9 mouse cellular contexts compared by ENCODE assay signal in the genomic region with DNA sequence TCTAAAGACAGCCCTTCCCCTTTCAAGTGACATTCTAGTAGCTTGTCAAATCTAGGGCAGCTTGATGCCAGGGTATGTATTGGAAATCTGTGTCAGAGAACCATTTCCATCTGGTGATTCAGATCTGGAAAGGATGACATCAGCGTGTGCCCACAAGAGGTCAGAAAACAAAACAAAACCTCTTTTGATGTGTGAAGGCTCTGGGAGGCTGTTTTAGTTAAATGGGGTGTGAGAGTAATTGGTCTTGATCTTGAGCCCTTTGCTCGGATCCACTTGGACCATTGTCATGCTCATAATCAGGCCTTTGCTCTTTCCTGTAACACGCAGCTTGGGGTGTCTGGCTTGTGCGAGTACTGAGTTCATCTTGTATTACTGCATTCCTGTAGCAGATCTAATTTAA. TPM values are rescaled to one million over a fixed set of nuclear protein-coding genes. Genes with fewer than 3 reads are reported as not detected.
DNase-seq lines count a peak whose midpoint lies in the region; ATAC-seq and TF ChIP-seq lines count a peak whose summit lies in the region.
"Had no signal": no experiment of that assay in that cellular context is flagged by ENCODE, and none has a peak within 500 bp of the region (broad histone marks: within the 10 kb centered on the region; RNA-seq: fewer than 3 reads in every experiment).

No protein-coding gene starts in this region.

- no peaks in the 10 kb centered on the region; the same call in 1 of the 2 replicates for H3K36me3 ChIP-seq in intestine, embryonic 14.5 days (ENCODE audit: control insufficient read depth, insufficient read depth, low read length)
- no peaks in the 10 kb centered on the region for H3K36me3 ChIP-seq in intestine, embryonic 15.5 days

- DNase-seq in intestine, embryonic 14.5 days (ENCODE audit: low spot score) = no peak
- peak; percentile 39 for DNase-seq in lung, postnatal 10 days
- no peak for DNase-seq in right cerebral cortex, postnatal 25 days
- no peak for DNase-seq in right cerebral cortex, adult 2 months (ENCODE audit: low spot score in 2 of 2)
- no peak for DNase-seq in kidney, postnatal 4 days

- no peak for ATAC-seq in intestine, embryonic 14.5 days (replicated peaks; ENCODE audit: low FRiP score, low TSS enrichment, low read depth)
- no peak for ATAC-seq in intestine, embryonic 15.5 days
- peak; percentile 51 for ATAC-seq in CD4-positive, CD25-positive, alpha-beta regulatory T cell, adult 4 months

- H3K4me3 ChIP-seq in intestine, embryonic 14.5 days (ENCODE audit: low read depth, low read length) = no peak overlapping the region
- H3K4me3 ChIP-seq in intestine, embryonic 15.5 days (replicated peaks) = no peak overlapping the region
- no peak overlapping the region for H3K4me3 ChIP-seq in bone marrow macrophage, adult 2 months (ENCODE audit: insufficient read depth, low read length)
- H3K4me3 ChIP-seq: neural tube, embryonic 13.5 days had no signal

- no peak overlapping the region for H3K4me2 ChIP-seq in intestine, embryonic 14.5 days (ENCODE audit: low read length)
- H3K4me2 ChIP-seq in intestine, embryonic 15.5 days (replicated peaks) = no peak overlapping the region
- H3K4me2 ChIP-seq: neural tube, embryonic 13.5 days had no signal

- H3K9me3 ChIP-seq in intestine, embryonic 14.5 days (ENCODE audit: control insufficient read depth, low read length) = no peaks in the 10 kb centered on the region
- H3K9me3 ChIP-seq in intestine, embryonic 15.5 days = no peaks in the 10 kb centered on the region
- H3K9me3 ChIP-seq: neural tube, embryonic 13.5 days had no signal

- H3K27ac ChIP-seq in intestine, embryonic 14.5 days (ENCODE audit: low read depth) = 0 out of 2 replicates have a peak overlapping the region, but pooled peaks have one; percentile 1
- H3K27ac ChIP-seq in intestine, embryonic 15.5 days = no peak overlapping the region
- H3K27ac ChIP-seq in bone marrow macrophage, adult 2 months (ENCODE audit: insufficient read depth, low read depth, low read length) = peak overlapping the region; percentile 51
- H3K27ac ChIP-seq: neural tube, embryonic 13.5 days had no signal

- TF ChIP-seq POLR2A in bone marrow macrophage, adult 2 months (IDR thresholded peaks at IDR 0.05; ENCODE audit: borderline replicate concordance, low read depth, low read length) = no peak

- WGBS in intestine, embryonic 14.5 days = 66% methylated on average over 4 of the region's 4 CpGs
- 71% methylated on average over 4 of the region's 4 CpGs for WGBS in intestine, embryonic 15.5 days

- peaks cover 42% of the 10 kb centered on the region for H3K4me1 ChIP-seq in intestine, embryonic 14.5 days (replicated peaks; ENCODE audit: control insufficient read depth, insufficient read depth, low read length)
- peaks cover 31% of the 10 kb centered on the region for H3K4me1 ChIP-seq in intestine, embryonic 15.5 days (replicated peaks)
- H3K4me1 ChIP-seq in bone marrow macrophage, adult 2 months (ENCODE audit: control insufficient read depth, insufficient read depth, low read length) = peaks cover 71% of the 10 kb centered on the region

- no peak for TF ChIP-seq CTCF in bone marrow macrophage, adult 2 months (IDR thresholded peaks at IDR 0.05; ENCODE audit: low read depth, low read length)

- no peaks in the 10 kb centered on the region for H3K27me3 ChIP-seq in intestine, embryonic 14.5 days (replicated peaks; ENCODE audit: control insufficient read depth, insufficient read depth, low read length)
- H3K27me3 ChIP-seq in intestine, embryonic 15.5 days (replicated peaks) = no peaks in the 10 kb centered on the region
- H3K27me3 ChIP-seq: neural tube, embryonic 13.5 days had no signal

- H3K9ac ChIP-seq in intestine, embryonic 14.5 days (ENCODE audit: low read length) = no peak overlapping the region
- no peak overlapping the region for H3K9ac ChIP-seq in intestine, embryonic 15.5 days
- H3K9ac ChIP-seq: neural tube, embryonic 13.5 days had no signal

RNA-seq across cellular contexts. Expression of a gene that starts 7.1 kb away (rescaled TPM):
- 60.7 and 62.6 TPM in 2 replicates for polyA plus RNA-seq in intestine, embryonic 14.5 days (2014; fragmentation: Nextera tagmentation; extraction: Ambion mirVana)
- polyA plus RNA-seq in intestine, embryonic 15.5 days (2015; fragmentation: Nextera tagmentation; extraction: Ambion mirVana) = 42.4 and 45.5 TPM in 2 replicates
- polyA plus RNA-seq in CD4-positive, CD25-positive, alpha-beta regulatory T cell, adult 4 months (2017; shearing (Covaris generic)) = 10 to 100 TPM; 17.8 to 20.7 TPM
- 192 and 195 TPM in 2 replicates for polyA plus RNA-seq in bone marrow macrophage, adult 2 months (2012; ENCODE audit: insufficient read depth, insufficient read length, missing spikeins)

RNA-seq across cellular contexts. Expression of a gene that starts 8.2 kb away (rescaled TPM):
- polyA plus RNA-seq in intestine, embryonic 14.5 days (2014; fragmentation: Nextera tagmentation; extraction: Ambion mirVana) = 0.35 and 0.55 TPM in 2 replicates
- 0.11 and 0.20 TPM in 2 replicates for polyA plus RNA-seq in intestine, embryonic 15.5 days (2015; fragmentation: Nextera tagmentation; extraction: Ambion mirVana)
- polyA plus RNA-seq in CD4-positive, CD25-positive, alpha-beta regulatory T cell, adult 4 months (2017; shearing (Covaris generic)) = under 1 TPM in 1 of 2 experiments, not detected in 1; 0.32 TPM
- polyA plus RNA-seq in bone marrow macrophage, adult 2 months (2012; ENCODE audit: insufficient read depth, insufficient read length, missing spikeins) = 0.95 TPM in 1 of 2 replicates, not detected in the other

RNA-seq across cellular contexts. Expression of a gene that starts 27.6 kb away (rescaled TPM):
- polyA plus RNA-seq in intestine, embryonic 14.5 days (2014; fragmentation: Nextera tagmentation; extraction: Ambion mirVana) = 4.0 and 4.7 TPM in 2 replicates
- 2.1 and 2.4 TPM in 2 replicates for polyA plus RNA-seq in intestine, embryonic 15.5 days (2015; fragmentation: Nextera tagmentation; extraction: Ambion mirVana)
- 10 to 100 TPM; 10.1 TPM for polyA plus RNA-seq in CD4-positive, CD25-positive, alpha-beta regulatory T cell, adult 4 months (2017; shearing (Covaris generic))
- polyA plus RNA-seq in bone marrow macrophage, adult 2 months (2012; ENCODE audit: insufficient read depth, insufficient read length, missing spikeins) = 4.0 and 11.4 TPM in 2 replicates
